Mouse (Mus musculus) MEL (cell line): ENCODE measurements around the gene Gm35549. TPM values are rescaled to one million over a fixed set of nuclear protein-coding genes. Genes with fewer than 3 reads are reported as not detected.

Experiments used
- DNase-seq: peaks from one replicate; pipeline ENCODE4 v3.0.0; 2011; ENCODE audit warnings: low read depth, low spot score
- H3K27ac ChIP-seq: 2 replicates; pipeline ENCODE4 v1.5.1; 2012; ENCODE audit warnings: low read depth, mild to moderate bottlenecking, control low read depth, low read length, moderate library complexity; ENCODE audit not compliant: control insufficient read depth
- H3K27me3 ChIP-seq, 2 experiments: fragments of 150-350 bp in 1 of 2; sonication (generic) in 1 of 2; 2 replicates each; pipeline ENCODE4 v1.6.1; 2012; ENCODE audit warnings: low read length in 2 of 2, mild to moderate bottlenecking in 2 of 2, improper control_type of control experiment in 1 of 2, moderate library complexity in 1 of 2; ENCODE audit not compliant: insufficient read depth in 2 of 2, control insufficient read depth in 1 of 2
- H3K36me3 ChIP-seq, 2 experiments: 2 replicates each; pipeline ENCODE4 v1.6.1; 2012 to 2014; ENCODE audit warnings: low read length in 2 of 2, improper control_type of control experiment in 1 of 2, inconsistent platforms in 1 of 2, mild to moderate bottlenecking in 1 of 2; ENCODE audit not compliant: insufficient read depth in 2 of 2, control insufficient read depth in 1 of 2
- H3K4me1 ChIP-seq, 2 experiments: fragments of 150-350 bp in 1 of 2; sonication (generic) in 1 of 2; 2 replicates each; pipeline ENCODE4 v1.6.1; 2012; ENCODE audit warnings: low read length in 2 of 2, improper control_type of control experiment in 1 of 2, mild to moderate bottlenecking in 1 of 2; ENCODE audit not compliant: insufficient read depth in 2 of 2, control insufficient read depth in 1 of 2
- H3K4me3 ChIP-seq, 2 experiments: fragments of 150-350 bp in 1 of 2; sonication (generic) in 1 of 2; 2 replicates each; pipeline ENCODE4 v1.5.1; 2012; ENCODE audit warnings: low read depth in 2 of 2, low read length in 2 of 2, mild to moderate bottlenecking in 2 of 2, moderate library complexity in 2 of 2, control low read depth in 1 of 2, improper control_type of control experiment in 1 of 2; ENCODE audit not compliant: control insufficient read depth in 1 of 2, insufficient read depth in 1 of 2
- H3K79me2 ChIP-seq: 2 replicates; pipeline ENCODE4 v1.6.1; 2012; ENCODE audit warnings: mild to moderate bottlenecking, low read length, moderate library complexity; ENCODE audit not compliant: control insufficient read depth, poor library complexity, insufficient read depth
- H3K9ac ChIP-seq: 2 replicates; pipeline ENCODE4 v1.6.1; 2012; ENCODE audit warnings: low read depth, mild to moderate bottlenecking, control low read depth, low read length, moderate library complexity; ENCODE audit not compliant: control insufficient read depth, poor library complexity, severe bottlenecking
- H3K9me3 ChIP-seq: fragments of 150-350 bp; sonication (generic); replicated peaks from 2 replicates; pipeline ENCODE4 v1.6.1; 2012; ENCODE audit warnings: mild to moderate bottlenecking, low read length, improper control_type of control experiment, moderate library complexity; ENCODE audit not compliant: insufficient read depth
- ELF1 ChIP-seq: IDR thresholded peaks from 2 replicates; pipeline ENCODE4 v1.6.1; 2014; ENCODE audit warnings: low read depth, mild to moderate bottlenecking, inconsistent platforms, low read length, improper control_type of control experiment, moderate library complexity
- GABPA ChIP-seq: IDR thresholded peaks from 2 replicates; pipeline ENCODE4 v1.6.1; 2012; ENCODE audit warnings: low read depth, mild to moderate bottlenecking, inconsistent platforms, low read length, improper control_type of control experiment, moderate library complexity
- JUND ChIP-seq: IDR thresholded peaks from 2 replicates; pipeline ENCODE4 v1.6.1; 2011; ENCODE audit warnings: low read depth, mild to moderate bottlenecking, improper control_type of control experiment, low read length
- KAT2A ChIP-seq: conservative IDR thresholded peaks from 2 replicates; pipeline ENCODE4 v1.6.1; 2012; ENCODE audit warnings: low read depth, low read length, improper control_type of control experiment, inconsistent platforms
- MAFK ChIP-seq: IDR thresholded peaks from 2 replicates; pipeline ENCODE4 v1.6.1; 2011; ENCODE audit warnings: low read depth, mild to moderate bottlenecking, low read length, improper control_type of control experiment, borderline replicate concordance
- MXI1 ChIP-seq: IDR thresholded peaks from 2 replicates; pipeline ENCODE4 v1.6.1; 2011; ENCODE audit warnings: mild to moderate bottlenecking, low read depth, low read length, improper control_type of control experiment
- MYC ChIP-seq: IDR thresholded peaks from 2 replicates; pipeline ENCODE4 v1.6.1; 2011; ENCODE audit warnings: low read depth, mild to moderate bottlenecking, low read length, improper control_type of control experiment, moderate library complexity
- NRF1 ChIP-seq: IDR thresholded peaks from 2 replicates; pipeline ENCODE4 v1.6.1; 2014; ENCODE audit warnings: low read depth, mild to moderate bottlenecking, inconsistent platforms, low read length, improper control_type of control experiment, moderate library complexity; ENCODE audit not compliant: poor library complexity, insufficient read depth, severe bottlenecking
- POLR2A ChIP-seq, 2 experiments: IDR thresholded peaks; 2 replicates each; pipeline ENCODE4 v1.6.1; 2011 to 2012; ENCODE audit warnings: low read length in 2 of 2, mild to moderate bottlenecking in 2 of 2, control low read depth in 1 of 2, improper control_type of control experiment in 1 of 2, low read depth in 1 of 2, moderate library complexity in 1 of 2; ENCODE audit not compliant: control insufficient read depth in 1 of 2, insufficient read depth in 1 of 2, poor library complexity in 1 of 2
- SIN3A ChIP-seq: IDR thresholded peaks from 2 replicates; pipeline ENCODE4 v1.6.1; 2012; ENCODE audit warnings: low read length, improper control_type of control experiment, inconsistent platforms
- SMC3 ChIP-seq: IDR thresholded peaks from 2 replicates; pipeline ENCODE4 v1.6.1; 2011; ENCODE audit warnings: low read depth, low read length, improper control_type of control experiment
- TCF12 ChIP-seq: IDR thresholded peaks from 2 replicates; pipeline ENCODE4 v1.6.1; 2014; ENCODE audit warnings: low read depth, mild to moderate bottlenecking, inconsistent platforms, low read length, improper control_type of control experiment, moderate library complexity
- UBTF ChIP-seq: IDR thresholded peaks from 2 replicates; pipeline ENCODE4 v1.6.1; 2012; ENCODE audit warnings: low read depth, mild to moderate bottlenecking, inconsistent platforms, low read length, improper control_type of control experiment, moderate library complexity, borderline replicate concordance; ENCODE audit not compliant: insufficient read depth
- USF1 ChIP-seq: IDR thresholded peaks from 2 replicates; pipeline ENCODE4 v1.6.1; 2014; ENCODE audit warnings: low read depth, mild to moderate bottlenecking, inconsistent platforms, low read length, improper control_type of control experiment, moderate library complexity
- ZKSCAN1 ChIP-seq: IDR thresholded peaks from 2 replicates; pipeline ENCODE4 v1.6.1; 2012; ENCODE audit warnings: low read depth, mild to moderate bottlenecking, inconsistent platforms, low read length, improper control_type of control experiment, moderate library complexity
- ZMIZ1 ChIP-seq: IDR thresholded peaks from 2 replicates; pipeline ENCODE4 v1.6.1; 2012; ENCODE audit warnings: low read depth, mild to moderate bottlenecking, inconsistent platforms, low read length, improper control_type of control experiment, moderate library complexity
- ZNF384 ChIP-seq: IDR thresholded peaks from 2 replicates; pipeline ENCODE4 v1.6.1; 2012; ENCODE audit warnings: low read depth, mild to moderate bottlenecking, inconsistent platforms, low read length, improper control_type of control experiment
- polyA plus RNA-seq, 2 experiments: library from polyadenylated mRNA; stranded (reverse) in 1 of 2; unstranded in 1 of 2; fragments of >175 nt in 1 of 2; fragments of >200 nt in 1 of 2; gene quantifications; 2 replicates each; pipeline versions ENCODE4 v1.2.1 to v1.2.4; 2012; ENCODE audit warnings: low replicate concordance in 2 of 2, low read depth in 1 of 2; ENCODE audit not compliant: insufficient read length in 2 of 2, insufficient read depth in 1 of 2, missing spikeins in 1 of 2
- total RNA-seq: library from RNA; depleted of rRNA; stranded (reverse); fragments of 300-350 nt; gene quantifications from 2 replicates; pipeline ENCODE4 v1.2.3, GENCODE M21; 2012

Gm35549 gene
- total and polyA plus RNA-seq, 3 experiments = 0.31 TPM; not detected in 2

GRCm38 (mm10) chr9:122837680-122838079, 6.2 kb downstream of the Gm35549 start:
- no peak for DNase-seq
- TF ChIP-seq ZNF384 (no peak), POLR2A (IDR thresholded peaks at IDR 0.05; ENCODE audit: control insufficient read depth in 1 of 2, insufficient read depth in 1 of 2, low read depth in 1 of 2, low read length in 2 of 2, poor library complexity in 1 of 2) (no peak), MAFK (no peak), MYC (no peak), SIN3A (no peak), ZMIZ1 (no peak), ZKSCAN1 (no peak), TCF12 (no peak), KAT2A (no peak), ELF1 (no peak), JUND (no peak), MXI1 (no peak), GABPA (no peak), NRF1 (no peak)
- Histone ChIP-seq H3K27ac (no peak overlapping the region), H3K9me3 (no peaks in the 10 kb centered on the region), H3K9ac (no peak overlapping the region), H3K36me3 (no peaks in the 10 kb centered on the region), H3K27me3 (no peaks in the 10 kb centered on the region), H3K4me3 (no peak overlapping the region), H3K4me1 (no peaks in the 10 kb centered on the region), H3K79me2 (no peaks in the 10 kb centered on the region)

GRCm38 (mm10) chr9:122837216-122837615, 6.6 kb downstream of the Gm35549 start:
- Histone ChIP-seq H3K9ac (no peak overlapping the region), H3K4me1 (no peaks in the 10 kb centered on the region), H3K27me3 (no peaks in the 10 kb centered on the region), H3K9me3 (no peaks in the 10 kb centered on the region), H3K27ac (no peak overlapping the region), H3K4me3 (no peak overlapping the region), H3K79me2 (no peaks in the 10 kb centered on the region), H3K36me3 (no peaks in the 10 kb centered on the region)
- TF ChIP-seq UBTF (no peak), SMC3 (no peak), MYC (no peak), POLR2A (IDR thresholded peaks at IDR 0.05; ENCODE audit: control insufficient read depth in 1 of 2, insufficient read depth in 1 of 2, low read depth in 1 of 2, low read length in 2 of 2, poor library complexity in 1 of 2) (no peak), ZMIZ1 (no peak), USF1 (no peak)
- DNase-seq = no peak
